Comparison of ENCODE assay signal across 1 mouse cellular context in the genomic region with DNA sequence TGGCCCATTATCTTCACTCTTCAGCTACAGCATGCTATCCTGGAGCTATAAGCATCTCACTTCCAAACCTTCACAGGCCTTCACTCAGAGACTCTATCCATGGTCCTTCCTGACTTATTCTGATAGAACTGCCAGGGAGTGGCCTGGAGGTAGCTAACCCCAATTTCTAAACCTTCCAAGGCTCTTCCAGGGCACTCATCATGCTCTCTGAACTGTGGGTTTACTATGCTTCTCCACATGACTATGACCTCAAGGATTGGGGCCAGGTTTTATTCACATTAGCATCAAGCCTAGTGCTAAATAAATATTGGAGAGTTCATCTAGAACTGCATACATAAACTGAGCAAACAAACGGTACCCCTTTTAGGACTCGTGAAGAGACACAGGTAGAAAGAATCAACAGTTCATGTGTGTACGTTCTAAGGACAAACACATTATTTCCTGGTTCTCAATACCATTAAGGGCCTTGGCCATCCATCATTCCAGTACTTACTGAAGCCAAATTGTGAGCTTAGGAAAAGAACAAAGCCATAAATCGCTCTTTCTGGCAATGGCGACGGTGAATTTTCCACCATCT.
TF ChIP-seq lines count a peak whose summit lies in the region.

No protein-coding gene starts in this region.

TF ChIP-seq in MEL, 35 proteins besides CTCF, POLR2A, EP300 and RAD21 (continued from another document):
- TF ChIP-seq POLR2AphosphoS5 (IDR thresholded peaks at IDR 0.05; ENCODE audit: borderline replicate concordance, low read depth, low read length), result no peak
